Mouse (Mus musculus) stomach, embryonic 16.5 days (tissue): ENCODE measurements at regions not wholly inside any gene's neighbourhood (a gene's known extent, or its start where the extent isn't known, plus 50 kb on each side); places are given as distances from the start of the nearest gene placed in this dataset.

Source experiments
- ATAC-seq: fragments of 200-750 bp; cut with Nextera tagmentation; 2 replicates; pipeline ENCODE4 v1.8.0; 2017; ENCODE audit warnings: moderate number of reproducible peaks, moderate TSS enrichment; ENCODE audit not compliant: insufficient read depth, low FRiP score
- H3K27ac ChIP-seq: fragments of 300-500 bp; sonication (generic); 2 replicates; pipeline ENCODE4 v1.5.1; 2014; ENCODE audit warnings: low read length
- H3K27me3 ChIP-seq: fragments of 300-500 bp; sonication (generic); 2 replicates; pipeline ENCODE4 v1.6.1; 2014; ENCODE audit warnings: low read length, control low read depth, mixed read lengths; ENCODE audit not compliant: control insufficient read depth, insufficient read depth
- H3K36me3 ChIP-seq: fragments of 300-500 bp; sonication (generic); 2 replicates; pipeline ENCODE4 v1.6.1; 2014; ENCODE audit warnings: low read length; ENCODE audit not compliant: control insufficient read depth, insufficient read depth
- H3K4me1 ChIP-seq: fragments of 300-500 bp; sonication (generic); 2 replicates; pipeline ENCODE4 v1.6.1; 2014; ENCODE audit warnings: low read length, control low read depth, mixed read lengths; ENCODE audit not compliant: control insufficient read depth, insufficient read depth
- H3K4me2 ChIP-seq: fragments of 300-500 bp; sonication (generic); 2 replicates; pipeline ENCODE4 v1.6.1; 2014; ENCODE audit warnings: low read depth, low read length, mixed read lengths
- H3K4me3 ChIP-seq: fragments of 300-500 bp; sonication (generic); replicated peaks from 2 replicates; pipeline ENCODE4 v1.5.1; 2014; ENCODE audit warnings: mild to moderate bottlenecking, low read length
- H3K9ac ChIP-seq: fragments of 300-500 bp; sonication (generic); 2 replicates; pipeline ENCODE4 v1.6.1; 2014; ENCODE audit warnings: low read length
- H3K9me3 ChIP-seq: fragments of 300-500 bp; sonication (generic); replicated peaks from 2 replicates; pipeline ENCODE4 v1.6.1; 2016; ENCODE audit warnings: low read length, control low read depth; ENCODE audit not compliant: control insufficient read depth
- WGBS: fragments of 180-500 bp; shearing (Covaris S2); extraction: QIAGEN DNeasy Blood & Tissue Kit; methylation state at CpG from one replicate; pipeline ENCODE4 v1.1.7; 2014; 5-methylcytosine and 5-hydroxymethylcytosine counted together

DNA sequence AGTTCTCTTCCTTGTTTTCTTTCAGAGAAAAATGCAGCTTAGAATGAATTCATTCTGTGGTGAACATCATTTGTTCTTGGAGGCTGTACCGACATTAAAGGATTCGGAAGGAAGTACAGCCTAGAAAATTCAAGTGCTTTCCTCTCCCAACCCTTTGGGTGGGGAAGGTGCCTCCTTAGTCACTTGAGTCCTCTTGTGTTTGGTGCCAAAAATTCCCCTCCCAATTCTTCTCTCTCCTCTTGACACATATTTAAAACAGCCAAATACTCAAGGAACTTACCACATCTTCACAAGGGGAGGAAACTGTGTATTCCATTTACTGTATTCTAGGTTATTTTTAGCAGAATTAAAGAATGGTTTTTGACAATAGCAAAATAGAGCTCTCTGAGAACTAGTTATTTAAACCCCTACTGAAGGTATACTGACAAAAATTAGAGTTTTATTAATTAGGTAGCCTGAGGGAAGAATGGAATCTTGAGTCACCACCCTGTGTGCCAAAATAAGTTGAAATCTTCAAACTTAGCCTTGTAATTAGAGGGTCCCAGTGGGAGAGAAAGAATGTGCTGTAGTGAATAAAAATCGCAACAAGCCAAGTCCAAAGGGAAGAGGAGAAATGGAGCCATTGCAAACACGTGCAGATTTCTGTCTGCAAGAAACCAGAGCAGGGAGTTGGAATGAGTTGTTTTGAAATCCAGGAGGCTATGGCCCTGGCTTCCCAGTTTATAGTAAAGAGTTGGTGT, 149.2 kb upstream of the Lsm8 start:
- Histone ChIP-seq H3K36me3 (no peaks in the 10 kb centered on the region), H3K27ac (no peak overlapping the region), H3K4me1 (no peaks in the 10 kb centered on the region), H3K9me3 (no peaks in the 10 kb centered on the region), H3K9ac (no peak overlapping the region), H3K27me3 (no peaks in the 10 kb centered on the region), H3K4me2 (no peak overlapping the region), H3K4me3 (no peak overlapping the region)
- no peak for ATAC-seq
- 48% methylated on average over 4 of the region's 4 CpGs for WGBS

DNA sequence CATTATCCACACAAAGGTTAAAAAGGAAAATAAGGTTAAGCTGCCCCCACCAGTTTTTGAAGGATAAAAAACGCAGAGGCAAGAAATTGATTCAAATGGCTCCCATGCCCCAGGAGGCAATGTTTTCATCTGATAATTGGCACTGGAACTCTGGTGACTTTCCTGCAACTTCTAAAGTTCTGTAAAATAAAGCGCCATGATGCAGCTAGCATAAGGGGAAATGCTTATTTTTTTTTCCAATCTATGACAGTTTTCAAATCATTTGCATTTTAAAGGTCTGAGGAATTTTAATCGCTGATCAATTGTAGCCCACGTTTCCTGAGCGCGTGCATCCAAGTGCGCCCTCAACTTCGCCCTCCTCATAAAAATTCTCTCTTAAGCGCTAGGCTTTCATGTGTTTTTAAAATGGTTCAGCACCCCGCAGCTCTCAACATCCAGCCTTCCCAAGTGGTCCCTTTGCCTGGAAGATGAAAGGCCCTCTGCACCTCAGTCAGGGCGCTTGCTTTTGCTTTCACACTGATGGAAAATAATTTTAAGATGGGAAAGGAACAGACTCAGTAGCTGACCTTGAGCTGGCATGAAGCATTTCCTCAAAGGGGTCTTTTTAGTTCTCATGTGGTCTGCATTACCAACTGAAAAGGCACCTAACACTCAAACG, 148.5 kb upstream of the Lsm8 start:
- H3K4me3 ChIP-seq, result no peak overlapping the region

GRCm38 (mm10) chr6:18710763-18711162, 137.6 kb upstream of the Lsm8 start:
- Histone ChIP-seq H3K4me3 (no peak overlapping the region), H3K9me3 (no peaks in the 10 kb centered on the region), H3K36me3 (no peaks in the 10 kb centered on the region), H3K4me2 (no peak overlapping the region), H3K4me1 (no peaks in the 10 kb centered on the region), H3K9ac (no peak overlapping the region), H3K27me3 (no peaks in the 10 kb centered on the region), H3K27ac (no peak overlapping the region)
- no peak for ATAC-seq
- 82% methylated on average over 1 of the region's 1 CpGs for WGBS

More for the DNA sequence above, 148.5 kb upstream of the Lsm8 start:
- ATAC-seq, result no peak
- Histone ChIP-seq H3K36me3 (no peaks in the 10 kb centered on the region), H3K4me2 (no peak overlapping the region), H3K9ac (no peak overlapping the region), H3K9me3 (no peaks in the 10 kb centered on the region), H3K27me3 (no peaks in the 10 kb centered on the region), H3K4me1 (no peaks in the 10 kb centered on the region), H3K27ac (no peak overlapping the region)
- WGBS, result 38% methylated on average over 12 of the region's 12 CpGs

DNA sequence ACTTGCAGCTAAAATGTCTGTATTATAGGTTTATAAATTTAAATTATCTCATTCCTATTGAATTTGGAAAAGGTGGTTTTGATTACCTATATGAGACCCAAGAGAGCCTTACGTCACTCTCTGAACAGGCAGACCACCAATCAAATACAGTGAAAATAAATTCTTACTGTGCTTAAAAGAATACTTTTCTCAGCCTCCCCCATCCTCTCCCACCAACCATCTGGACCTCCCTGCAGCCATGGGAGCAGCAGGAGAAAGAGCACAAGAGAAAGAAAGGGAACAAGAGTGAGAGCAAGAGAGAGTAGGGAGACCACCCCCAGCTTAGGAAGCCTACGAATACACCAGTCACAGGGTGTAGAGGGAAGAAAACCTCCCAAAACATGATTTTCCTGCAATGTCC, 99.5 kb upstream of the Lsm8 start:
- Histone ChIP-seq H3K27me3 (no peaks in the 10 kb centered on the region), H3K9me3 (no peaks in the 10 kb centered on the region), H3K27ac (no peak overlapping the region), H3K4me2 (no peak overlapping the region), H3K4me1 (no peaks in the 10 kb centered on the region), H3K9ac (no peak overlapping the region), H3K36me3 (no peaks in the 10 kb centered on the region), H3K4me3 (no peak overlapping the region)
- WGBS, result 73% methylated on average over 2 of the region's 2 CpGs
- ATAC-seq, result no peak

GRCm38 (mm10) chr6:18764536-18764935, 83.8 kb upstream of the Lsm8 start:
- 88% methylated on average over 2 of the region's 2 CpGs for WGBS
- no peak overlapping the region for H3K27ac ChIP-seq

GRCm38 (mm10) chr6:18795390-18795789, 53.0 kb upstream of the Lsm8 start:
- no peak overlapping the region for H3K4me2 ChIP-seq
- 53% methylated on average over 4 of the region's 4 CpGs for WGBS

More at GRCm38 (mm10) chr6:18764536-18764935, 83.8 kb upstream of the Lsm8 start:
- H3K4me1 ChIP-seq, result no peaks in the 10 kb centered on the region
- H3K4me3 ChIP-seq, result no peak overlapping the region
- no peak for ATAC-seq
- no peaks in the 10 kb centered on the region for H3K9me3 ChIP-seq
- no peaks in the 10 kb centered on the region for H3K27me3 ChIP-seq
- H3K9ac ChIP-seq, result no peak overlapping the region
- H3K36me3 ChIP-seq, result no peaks in the 10 kb centered on the region
- no peak overlapping the region for H3K4me2 ChIP-seq

GRCm38 (mm10) chr6:18795847-18796246, 52.5 kb upstream of the Lsm8 start:
- Histone ChIP-seq H3K4me3 (no peak overlapping the region), H3K27ac (no peak overlapping the region), H3K9ac (no peak overlapping the region), H3K4me2 (no peak overlapping the region), H3K36me3 (no peaks in the 10 kb centered on the region), H3K4me1 (no peaks in the 10 kb centered on the region), H3K9me3 (no peaks in the 10 kb centered on the region), H3K27me3 (no peaks in the 10 kb centered on the region)
- WGBS, result 57% methylated on average over 1 of the region's 1 CpGs
- ATAC-seq, result no peak

More at GRCm38 (mm10) chr6:18795390-18795789, 53.0 kb upstream of the Lsm8 start:
- Histone ChIP-seq H3K36me3 (no peaks in the 10 kb centered on the region), H3K9me3 (no peaks in the 10 kb centered on the region), H3K27me3 (no peaks in the 10 kb centered on the region), H3K4me1 (no peaks in the 10 kb centered on the region), H3K4me3 (no peak overlapping the region), H3K9ac (no peak overlapping the region), H3K27ac (no peak overlapping the region)
- no peak for ATAC-seq

GRCm38 (mm10) chr6:18796540-18796939, 51.8 kb upstream of the Lsm8 start:
- Histone ChIP-seq H3K4me2 (no peak overlapping the region), H3K27me3 (no peaks in the 10 kb centered on the region), H3K4me3 (no peak overlapping the region), H3K9ac (no peak overlapping the region), H3K36me3 (no peaks in the 10 kb centered on the region), H3K9me3 (no peaks in the 10 kb centered on the region), H3K4me1 (no peaks in the 10 kb centered on the region), H3K27ac (no peak overlapping the region)
- no peak for ATAC-seq
